Mouse (Mus musculus): ENCODE measurements around the gene Prickle3. TPM values are rescaled to one million over a fixed set of nuclear protein-coding genes. Genes with fewer than 3 reads are reported as not detected.

Gene Prickle3
- polyA plus RNA-seq, 1 experiment from 2014 or later = 8.0 TPM

DNA sequence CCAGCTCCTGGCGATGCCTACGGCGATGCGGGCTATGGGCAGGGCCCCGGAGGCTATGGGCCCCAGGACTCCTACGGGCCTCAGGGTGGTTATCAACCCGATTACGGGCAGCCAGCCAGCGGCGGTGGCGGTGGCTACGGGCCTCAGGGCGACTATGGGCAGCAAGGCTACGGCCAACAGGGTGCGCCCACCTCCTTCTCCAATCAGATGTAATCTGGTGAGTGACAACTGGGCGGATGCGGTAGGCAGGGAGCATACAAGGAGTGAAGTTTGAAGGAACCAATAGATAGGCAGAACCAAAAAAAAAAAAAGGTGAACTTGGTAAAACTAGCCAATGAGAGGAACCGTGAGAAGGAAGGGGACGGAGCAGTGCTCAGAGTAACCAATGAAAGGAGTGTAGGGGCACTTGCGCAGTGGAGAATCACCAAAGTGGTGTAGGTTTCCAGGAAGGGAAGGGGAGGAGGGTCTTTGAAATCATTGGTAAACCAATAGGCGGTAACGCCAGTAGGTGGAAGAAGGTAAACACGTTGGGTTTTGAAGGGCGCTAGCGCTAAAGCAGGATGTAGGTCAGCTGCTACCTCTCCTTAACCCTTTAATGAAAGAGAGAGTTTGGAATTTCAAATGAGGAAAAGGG lies 8.3 kb upstream of the Prickle3 start:
- ATAC-seq (replicated peaks; ENCODE audit: insufficient number of reproducible peaks, insufficient read depth, low FRiP score, low read depth) = peak; percentile 96
- 14% methylated on average over 25 of the region's 25 CpGs for WGBS
- H3K27ac ChIP-seq = peak overlapping the region; percentile 87

GRCm38 (mm10) chrX:7658031-7658784 lies 1.1 kb downstream of the Prickle3 start:
- ATAC-seq (replicated peaks; ENCODE audit: insufficient number of reproducible peaks, insufficient read depth, low FRiP score, low read depth) = peak; percentile 38
- H3K9ac ChIP-seq = 0 out of 2 replicates have a peak overlapping the region, but pooled peaks have one; percentile 17
- no peaks in the 10 kb centered on the region for H3K27me3 ChIP-seq

More for the DNA sequence above, 8.3 kb upstream of the Prickle3 start:
- no peaks in the 10 kb centered on the region for H3K27me3 ChIP-seq
- no peaks in the 10 kb centered on the region for H3K36me3 ChIP-seq
- peak overlapping the region; percentile 72 for H3K9ac ChIP-seq
- H3K4me2 ChIP-seq = peak overlapping the region; percentile 73
- H3K4me1 ChIP-seq (replicated peaks) = no peaks in the 10 kb centered on the region
- H3K4me3 ChIP-seq = peak overlapping the region; percentile 61
- H3K9me3 ChIP-seq (replicated peaks) = no peaks in the 10 kb centered on the region

GRCm38 (mm10) chrX:7658785-7659589 lies 1.9 kb downstream of the Prickle3 start:
- H3K4me3 ChIP-seq = peak overlapping the region; percentile 63; the same call in 1 of the 2 replicates
- H3K36me3 ChIP-seq = no peaks in the 10 kb centered on the region
- H3K27me3 ChIP-seq = no peaks in the 10 kb centered on the region
- no peak for ATAC-seq (replicated peaks; ENCODE audit: insufficient number of reproducible peaks, insufficient read depth, low FRiP score, low read depth)
- WGBS = 56% methylated on average over 11 of the region's 11 CpGs
- peaks cover 27% of the 10 kb centered on the region for H3K4me1 ChIP-seq (replicated peaks)
- H3K9me3 ChIP-seq (replicated peaks) = no peaks in the 10 kb centered on the region
- peak overlapping the region; percentile 71 for H3K4me2 ChIP-seq
- H3K27ac ChIP-seq = peak overlapping the region; percentile 82; the same call in 1 of the 2 replicates
- H3K9ac ChIP-seq = no peak overlapping the region

More at GRCm38 (mm10) chrX:7658031-7658784, 1.1 kb downstream of the Prickle3 start:
- Histone ChIP-seq H3K4me2 (peak overlapping the region; percentile 71), H3K9me3 (replicated peaks) (no peaks in the 10 kb centered on the region), H3K27ac (peak overlapping the region; percentile 82), H3K4me1 (replicated peaks) (peaks cover 27% of the 10 kb centered on the region), H3K36me3 (no peaks in the 10 kb centered on the region), H3K4me3 (peak overlapping the region; percentile 63)
- WGBS = 16% methylated on average over 15 of the region's 15 CpGs

DNA sequence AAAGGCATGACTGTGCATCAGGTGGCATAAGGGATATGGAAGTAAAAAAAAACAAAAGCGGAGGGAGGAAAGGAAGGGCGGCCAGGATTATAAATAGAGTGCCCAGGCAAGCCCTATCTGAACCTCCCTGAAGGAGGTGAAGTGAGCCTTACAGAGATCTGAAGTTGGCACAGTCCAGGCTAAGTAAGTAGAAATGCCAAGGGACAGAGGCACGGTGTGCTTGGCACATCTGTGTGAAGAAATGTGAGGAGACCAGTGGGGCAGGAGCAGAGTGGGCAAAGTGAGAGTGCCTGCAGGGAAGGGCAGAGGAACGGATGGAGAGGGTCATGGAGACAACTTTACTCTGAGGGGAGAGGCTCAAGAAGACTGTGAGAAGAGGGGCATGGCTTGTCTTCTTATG lies 4.0 kb downstream of the Prickle3 start:
- Histone ChIP-seq H3K4me3 (no peak overlapping the region), H3K4me1 (replicated peaks) (peaks cover 27% of the 10 kb centered on the region), H3K9ac (no peak overlapping the region), H3K27me3 (no peaks in the 10 kb centered on the region), H3K9me3 (replicated peaks) (no peaks in the 10 kb centered on the region), H3K27ac (0 out of 2 replicates have a peak overlapping the region, but pooled peaks have one; percentile 27), H3K4me2 (no peak overlapping the region), H3K36me3 (no peaks in the 10 kb centered on the region)
- no peak for ATAC-seq (replicated peaks; ENCODE audit: insufficient number of reproducible peaks, insufficient read depth, low FRiP score, low read depth)
- WGBS = 56% methylated on average over 4 of the region's 4 CpGs

GRCm38 (mm10) chrX:7662936-7663335 lies 5.9 kb downstream of the Prickle3 start:
- Histone ChIP-seq H3K36me3 (peaks cover 6% of the 10 kb centered on the region; the same call in 1 of the 2 replicates), H3K4me1 (replicated peaks) (peaks cover 23% of the 10 kb centered on the region), H3K27me3 (no peaks in the 10 kb centered on the region), H3K9ac (no peak overlapping the region), H3K4me3 (no peak overlapping the region), H3K9me3 (replicated peaks) (no peaks in the 10 kb centered on the region), H3K4me2 (no peak overlapping the region), H3K27ac (0 out of 2 replicates have a peak overlapping the region, but pooled peaks have one; percentile 37)
- WGBS = 66% methylated on average over 3 of the region's 3 CpGs
- ATAC-seq (replicated peaks; ENCODE audit: insufficient number of reproducible peaks, insufficient read depth, low FRiP score, low read depth) = no peak

DNA sequence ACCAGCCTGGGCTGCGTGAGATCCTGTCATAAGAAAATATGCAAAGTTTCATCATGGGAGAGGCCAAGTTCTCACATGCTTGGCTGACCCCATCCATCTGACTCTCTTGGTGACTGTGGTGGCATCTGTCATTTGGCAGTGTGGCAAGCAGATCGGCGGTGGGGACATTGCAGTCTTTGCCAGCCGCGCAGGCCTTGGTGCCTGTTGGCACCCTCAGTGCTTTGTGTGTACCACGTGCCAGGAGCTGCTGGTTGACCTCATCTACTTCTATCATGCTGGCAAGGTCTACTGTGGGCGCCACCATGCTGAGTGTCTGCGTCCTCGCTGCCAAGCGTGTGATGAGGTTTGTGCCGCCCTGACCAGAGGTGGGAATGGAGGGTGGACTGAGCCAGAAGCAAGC lies 7.7 kb downstream of the Prickle3 start:
- no peak overlapping the region for H3K27ac ChIP-seq
- no peaks in the 10 kb centered on the region for H3K27me3 ChIP-seq
- WGBS = 85% methylated on average over 11 of the region's 11 CpGs

GRCm38 (mm10) chrX:7665739-7666502 lies 8.9 kb downstream of the Prickle3 start:
- ATAC-seq (replicated peaks; ENCODE audit: insufficient number of reproducible peaks, insufficient read depth, low FRiP score, low read depth) = no peak
- Histone ChIP-seq H3K9me3 (replicated peaks) (no peaks in the 10 kb centered on the region), H3K4me3 (no peak overlapping the region), H3K9ac (no peak overlapping the region), H3K4me1 (replicated peaks) (peaks cover 5% of the 10 kb centered on the region; the same call in 1 of the 2 replicates), H3K4me2 (no peak overlapping the region), H3K27me3 (no peaks in the 10 kb centered on the region), H3K36me3 (peaks cover 12% of the 10 kb centered on the region), H3K27ac (no peak overlapping the region)
- 70% methylated on average over 21 of the region's 21 CpGs for WGBS

More for the DNA sequence above, 7.7 kb downstream of the Prickle3 start:
- Histone ChIP-seq H3K36me3 (peaks cover 12% of the 10 kb centered on the region), H3K4me1 (replicated peaks) (peaks cover 10% of the 10 kb centered on the region; the same call in 1 of the 2 replicates), H3K4me2 (no peak overlapping the region), H3K9ac (no peak overlapping the region), H3K9me3 (replicated peaks) (no peaks in the 10 kb centered on the region), H3K4me3 (no peak overlapping the region)
- ATAC-seq (replicated peaks; ENCODE audit: insufficient number of reproducible peaks, insufficient read depth, low FRiP score, low read depth) = no peak

- H3K9ac ChIP-seq = peak overlapping the region; percentile 63
- peak overlapping the region; percentile 84 for H3K27ac ChIP-seq
- peaks cover 23% of the 10 kb centered on the region for H3K4me1 ChIP-seq (replicated peaks)
- peak overlapping the region; percentile 63 for H3K4me2 ChIP-seq
- peaks cover 12% of the 10 kb centered on the region for H3K36me3 ChIP-seq
- 11% methylated on average over 16 of the region's 19 CpGs for WGBS
- H3K9me3 ChIP-seq (replicated peaks) = no peaks in the 10 kb centered on the region
- ATAC-seq (replicated peaks; ENCODE audit: insufficient number of reproducible peaks, insufficient read depth, low FRiP score, low read depth) = peak; percentile 73
- peak overlapping the region; percentile 65 for H3K4me3 ChIP-seq
- H3K27me3 ChIP-seq = no peaks in the 10 kb centered on the region
Measured at GRCm38 (mm10) chrX:7670390-7670881, 13.4 kb downstream of the Prickle3 start.

- 16% methylated on average over 30 of the region's 36 CpGs for WGBS
Measured at GRCm38 (mm10) chrX:7670921-7671623, 14.0 kb downstream of the Prickle3 start, which contains the start of gene Plp2. Gene Plp2 (minus strand): TSS chrX:7671390.

DNA sequence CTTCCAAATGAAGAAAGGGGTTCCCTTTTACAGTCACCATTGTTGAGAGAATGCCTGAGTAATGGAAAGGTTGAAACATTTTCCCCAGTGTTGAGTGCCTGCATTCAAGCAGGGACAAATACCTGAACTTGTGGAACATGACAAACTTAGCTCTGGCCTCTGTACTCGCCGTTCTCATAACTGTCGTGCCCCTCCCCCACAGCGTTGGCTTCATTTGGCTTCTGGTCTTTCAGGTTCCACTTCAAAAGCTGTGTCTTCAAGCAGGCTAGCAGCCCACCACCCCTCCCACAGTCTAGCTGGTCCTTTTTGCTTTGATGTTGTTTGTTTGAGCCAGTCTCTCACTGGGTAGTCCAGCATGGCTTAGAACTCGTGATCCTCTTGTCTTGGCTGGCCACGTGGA lies 15.7 kb downstream of the Prickle3 start:
- H3K4me3 ChIP-seq = no peak overlapping the region
- no peak overlapping the region for H3K4me2 ChIP-seq
- H3K9me3 ChIP-seq (replicated peaks) = no peaks in the 10 kb centered on the region
- H3K9ac ChIP-seq = no peak overlapping the region
- no peak overlapping the region for H3K27ac ChIP-seq
- peaks cover 6% of the 10 kb centered on the region for H3K36me3 ChIP-seq
- ATAC-seq (replicated peaks; ENCODE audit: insufficient number of reproducible peaks, insufficient read depth, low FRiP score, low read depth) = no peak
- peaks cover 23% of the 10 kb centered on the region for H3K4me1 ChIP-seq (replicated peaks)
- no peaks in the 10 kb centered on the region for H3K27me3 ChIP-seq
- 29% methylated on average over 6 of the region's 6 CpGs for WGBS

More at GRCm38 (mm10) chrX:7670921-7671623, 14.0 kb downstream of the Prickle3 start, which contains the start of gene Plp2:
- Histone ChIP-seq H3K4me2 (peak within 1 kb of the TSS; percentile 63), H3K4me1 (replicated peaks) (peaks cover 23% of the 10 kb centered on the region), H3K9me3 (replicated peaks) (no peaks in the 10 kb centered on the region), H3K36me3 (peaks cover 12% of the 10 kb centered on the region), H3K9ac (peak within 1 kb of the TSS; percentile 63), H3K27ac (peak within 1 kb of the TSS; percentile 84), H3K4me3 (peak within 1 kb of the TSS; percentile 65), H3K27me3 (no peaks in the 10 kb centered on the region)
- peak; percentile 38 for ATAC-seq (replicated peaks; ENCODE audit: insufficient number of reproducible peaks, insufficient read depth, low FRiP score, low read depth)

All from heart, embryonic 15.5 days (tissue).